Mouse (Mus musculus): ENCODE measurements around the gene Abraxas1. TPM values are rescaled to one million over a fixed set of nuclear protein-coding genes. Genes with fewer than 3 reads are reported as not detected.

Abraxas1 gene
- total and polyA plus RNA-seq, 3 experiments = 14.2 to 26.4 TPM; not detected in 1

GRCm38 (mm10) chr5:100758121-100758520 is 62.6 kb downstream of the Abraxas1 start:
- TF ChIP-seq MEF2A (IDR thresholded peaks at IDR 0.05; ENCODE audit: extremely low read depth, insufficient replicate concordance, low read depth, low read length, poor library complexity, severe bottlenecking) (no peak), MYB (IDR thresholded peaks at IDR 0.05; ENCODE audit: low read depth, low read length) (no peak), ZNF384 (IDR thresholded peaks at IDR 0.05; ENCODE audit: low read depth, low read length) (no peak), ELF1 (IDR thresholded peaks at IDR 0.05; ENCODE audit: low read depth, low read length) (no peak), CHD2 (IDR thresholded peaks at IDR 0.05; ENCODE audit: low read length) (no peak), MYC (IDR thresholded peaks at IDR 0.05; ENCODE audit: low read depth, low read length) (no peak), E2F4 (IDR thresholded peaks at IDR 0.05; ENCODE audit: borderline replicate concordance, low read depth, low read length) (no peak), ZKSCAN1 (IDR thresholded peaks at IDR 0.05; ENCODE audit: low read depth, low read length) (no peak), TBP (IDR thresholded peaks at IDR 0.05; ENCODE audit: low read depth, low read length) (no peak)
- no peak overlapping the region for H3K9ac ChIP-seq (ENCODE audit: control insufficient read depth, low read depth, low read length, poor library complexity, severe bottlenecking)

More at GRCm38 (mm10) chr5:100758121-100758520, 62.6 kb downstream of the Abraxas1 start:
- H3K27me3 ChIP-seq (ENCODE audit: control insufficient read depth in 1 of 2, insufficient read depth in 2 of 2, low read length in 2 of 2) = no peaks in the 10 kb centered on the region
- H3K4me1 ChIP-seq (ENCODE audit: control insufficient read depth in 1 of 2, insufficient read depth in 2 of 2, low read length in 2 of 2) = no peaks in the 10 kb centered on the region
- H3K27ac ChIP-seq (ENCODE audit: control insufficient read depth, low read depth, low read length) = no peak overlapping the region
- H3K4me3 ChIP-seq (ENCODE audit: control insufficient read depth in 1 of 2, insufficient read depth in 1 of 2, low read depth in 2 of 2, low read length in 2 of 2) = no peak overlapping the region
- no peak for DNase-seq (ENCODE audit: low read depth, low spot score)
- H3K36me3 ChIP-seq (ENCODE audit: control insufficient read depth in 1 of 2, insufficient read depth in 2 of 2, low read length in 2 of 2) = peaks cover 0 to 5% of the 10 kb centered on the region in 2 experiments; a peak in 2 of 4 replicates
- H3K9me3 ChIP-seq (replicated peaks; ENCODE audit: insufficient read depth, low read length) = no peaks in the 10 kb centered on the region
- H3K79me2 ChIP-seq (ENCODE audit: control insufficient read depth, insufficient read depth, low read length, poor library complexity) = no peaks in the 10 kb centered on the region

Other genes with a start within 250 kb of the Abraxas1 start
- gene Plac8, start 248.7 kb downstream of the Abraxas1 start, total RNA-seq (2012; rRNA removed) = 4.9 and 7.1 TPM in 2 replicates
- gene Plac8, start 248.7 kb downstream of the Abraxas1 start, polyA plus RNA-seq (2012; ENCODE audit: insufficient read depth in 1 of 2, insufficient read length in 2 of 2, low read depth in 1 of 2, low replicate concordance in 2 of 2, missing spikeins in 1 of 2) = 10 to 100 TPM in 1 of 2 experiments, not detected in 1; 10.6 TPM
- gene Coq2, start 145.8 kb downstream of the Abraxas1 start, total RNA-seq (2012; rRNA removed) = 30.9 and 35.4 TPM in 2 replicates
- 10 to 100 TPM in 1 of 2 experiments, not detected in 1; 56.1 TPM for gene Coq2, start 145.8 kb downstream of the Abraxas1 start, polyA plus RNA-seq (2012; ENCODE audit: insufficient read depth in 1 of 2, insufficient read length in 2 of 2, low read depth in 1 of 2, low replicate concordance in 2 of 2, missing spikeins in 1 of 2)
- gene Hpse, start 101.2 kb downstream of the Abraxas1 start, total RNA-seq (2012; rRNA removed) = not detected in 2 replicates
- under 1 TPM in 1 of 2 experiments, not detected in 1; 0.03 TPM for gene Hpse, start 101.2 kb downstream of the Abraxas1 start, polyA plus RNA-seq (2012; ENCODE audit: insufficient read depth in 1 of 2, insufficient read length in 2 of 2, low read depth in 1 of 2, low replicate concordance in 2 of 2, missing spikeins in 1 of 2)
- gene Helq, start 22.4 kb downstream of the Abraxas1 start, total RNA-seq (2012; rRNA removed) = 16.3 and 22.7 TPM in 2 replicates
- 10 to 100 TPM in 1 of 2 experiments, not detected in 1; 32.2 TPM for gene Helq, start 22.4 kb downstream of the Abraxas1 start, polyA plus RNA-seq (2012; ENCODE audit: insufficient read depth in 1 of 2, insufficient read length in 2 of 2, low read depth in 1 of 2, low replicate concordance in 2 of 2, missing spikeins in 1 of 2)
- 110 and 135 TPM in 2 replicates for gene Mrps18c, start 22.3 kb downstream of the Abraxas1 start, total RNA-seq (2012; rRNA removed)
- 100 to 1,000 TPM in 1 of 2 experiments, not detected in 1; 135 TPM for gene Mrps18c, start 22.3 kb downstream of the Abraxas1 start, polyA plus RNA-seq (2012; ENCODE audit: insufficient read depth in 1 of 2, insufficient read length in 2 of 2, low read depth in 1 of 2, low replicate concordance in 2 of 2, missing spikeins in 1 of 2)
- 0.04 and 0.10 TPM in 2 replicates for gene Gpat3, start 24.7 kb upstream of the Abraxas1 start, total RNA-seq (2012; rRNA removed)
- under 1 TPM in 1 of 2 experiments, not detected in 1; 0.13 TPM for gene Gpat3, start 24.7 kb upstream of the Abraxas1 start, polyA plus RNA-seq (2012; ENCODE audit: insufficient read depth in 1 of 2, insufficient read length in 2 of 2, low read depth in 1 of 2, low replicate concordance in 2 of 2, missing spikeins in 1 of 2)